Mouse (Mus musculus): ENCODE measurements around the gene Birc5.
"Not testable (repeated sequence)": the region's sequence is repeated elsewhere in the genome, so short reads cannot be mapped to it uniquely, and the experiment has no call there.

Gene Birc5

DNA sequence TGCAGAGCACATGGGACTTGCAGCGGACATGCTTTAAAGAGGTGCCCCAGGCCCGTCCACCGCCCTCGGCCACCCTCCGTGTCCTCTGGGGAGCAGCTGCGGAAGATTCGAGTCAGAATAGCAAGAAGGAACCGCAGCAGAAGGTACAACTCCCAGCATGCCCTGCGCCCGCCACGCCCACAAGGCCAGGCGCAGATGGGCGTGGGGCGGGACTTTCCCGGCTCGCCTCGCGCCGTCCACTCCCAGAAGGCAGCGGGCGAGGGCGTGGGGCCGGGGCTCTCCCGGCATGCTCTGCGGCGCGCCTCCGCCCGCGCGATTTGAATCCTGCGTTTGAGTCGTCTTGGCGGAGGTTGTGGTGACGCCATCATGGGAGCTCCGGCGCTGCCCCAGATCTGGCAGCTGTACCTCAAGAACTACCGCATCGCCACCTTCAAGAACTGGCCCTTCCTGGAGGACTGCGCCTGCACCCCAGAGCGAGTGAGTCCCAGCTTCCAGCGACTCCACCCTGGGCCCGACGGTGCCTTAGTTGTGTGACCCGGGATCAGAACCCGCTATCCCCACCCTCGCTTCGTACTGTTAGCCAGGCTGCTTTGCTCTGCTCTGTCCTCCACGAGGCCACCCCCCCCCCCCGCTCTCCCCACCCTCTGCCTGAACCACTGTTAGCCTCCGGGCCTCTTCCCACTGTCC, at the start of gene Birc5:
TSS of gene Birc5 (plus strand) at position 267 of the 687 bp plus-strand sequence.
- DNase-seq, result peak; percentile 99

DNA sequence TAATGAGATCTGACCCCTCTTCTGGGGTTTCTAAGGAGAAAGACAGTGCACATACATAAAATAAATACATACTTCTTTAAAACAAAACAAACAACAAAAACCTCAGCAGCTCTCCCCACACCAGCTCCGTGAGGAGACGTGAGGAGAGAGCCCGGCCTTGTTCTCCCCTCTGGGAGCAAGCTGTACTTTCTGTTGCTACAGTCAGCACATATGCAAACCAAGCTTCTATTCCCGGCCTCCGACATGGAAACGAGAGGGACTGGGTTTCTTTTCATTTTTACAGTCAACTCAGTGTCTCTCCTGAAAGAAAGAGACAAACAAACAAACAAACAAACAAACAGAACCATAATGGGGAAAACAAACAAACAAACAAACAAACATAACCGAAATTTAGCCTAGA, 49.0 kb upstream of the Birc5 start:
- no peak for DNase-seq

DNA sequence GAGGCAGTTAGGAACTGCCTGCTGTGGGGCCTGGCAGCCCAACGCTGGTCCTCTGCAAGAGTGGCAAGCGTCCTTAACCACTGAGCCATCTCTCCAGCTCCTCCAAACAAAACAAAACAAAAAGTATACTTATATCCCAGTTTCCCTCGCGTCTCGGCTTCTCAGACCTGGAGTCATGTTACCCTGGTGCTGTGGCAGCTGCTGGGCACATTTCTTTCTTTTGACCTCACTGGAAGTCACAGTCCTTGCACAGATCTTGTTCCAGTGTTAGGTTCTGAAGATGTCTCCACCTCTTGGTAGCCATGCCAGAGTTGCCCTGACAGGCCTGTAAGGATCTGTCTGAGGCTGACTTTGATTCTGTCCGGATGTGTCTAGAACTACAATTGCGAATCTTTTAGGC, 47.4 kb upstream of the Birc5 start:
- DNase-seq, result no peak

DNA sequence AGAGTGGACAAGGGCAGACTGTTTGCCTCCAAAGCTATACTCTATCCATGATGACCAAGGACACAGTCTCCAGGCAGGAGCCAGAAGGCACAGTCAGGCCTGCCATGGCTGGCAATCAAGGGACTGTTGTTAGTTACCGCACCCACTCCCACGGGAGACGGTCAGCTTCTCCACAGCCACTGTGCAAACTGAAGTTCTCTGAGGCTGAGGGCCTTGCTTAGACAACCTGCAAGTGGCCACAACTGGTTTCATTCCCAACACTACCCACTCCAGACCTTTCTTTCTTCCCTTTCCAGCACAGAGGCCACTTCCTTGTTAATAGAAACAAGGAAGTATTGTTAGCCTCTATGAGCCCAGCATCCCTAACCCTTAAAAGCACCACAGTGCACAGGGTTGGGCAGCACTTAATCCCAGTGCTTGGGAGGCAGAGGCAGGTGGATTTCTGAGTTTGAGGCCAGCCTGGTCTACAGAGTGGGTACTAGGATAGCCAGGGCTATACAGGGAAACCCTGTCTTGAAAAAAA, 45.8 kb upstream of the Birc5 start:
- no peak for DNase-seq

DNA sequence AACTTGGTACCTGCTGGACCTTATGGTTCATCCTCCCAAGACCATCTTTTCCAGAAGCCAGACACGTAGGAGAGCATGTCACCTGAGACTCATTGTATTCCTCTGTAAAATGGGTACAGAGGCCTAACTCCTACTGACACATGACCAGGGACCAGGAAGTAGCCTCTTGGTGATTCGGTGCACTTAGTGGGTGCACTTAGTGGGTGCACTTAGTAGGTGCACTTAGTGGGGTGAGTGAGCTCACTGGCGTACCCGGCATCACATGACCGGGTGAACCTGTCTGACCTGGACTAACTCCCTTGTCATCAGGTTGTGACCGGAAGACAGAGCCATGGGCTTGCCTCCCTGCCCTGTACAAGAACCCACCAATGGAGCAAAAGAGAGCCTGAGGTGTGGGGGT, 42.3 kb upstream of the Birc5 start:
- no peak for DNase-seq

DNA sequence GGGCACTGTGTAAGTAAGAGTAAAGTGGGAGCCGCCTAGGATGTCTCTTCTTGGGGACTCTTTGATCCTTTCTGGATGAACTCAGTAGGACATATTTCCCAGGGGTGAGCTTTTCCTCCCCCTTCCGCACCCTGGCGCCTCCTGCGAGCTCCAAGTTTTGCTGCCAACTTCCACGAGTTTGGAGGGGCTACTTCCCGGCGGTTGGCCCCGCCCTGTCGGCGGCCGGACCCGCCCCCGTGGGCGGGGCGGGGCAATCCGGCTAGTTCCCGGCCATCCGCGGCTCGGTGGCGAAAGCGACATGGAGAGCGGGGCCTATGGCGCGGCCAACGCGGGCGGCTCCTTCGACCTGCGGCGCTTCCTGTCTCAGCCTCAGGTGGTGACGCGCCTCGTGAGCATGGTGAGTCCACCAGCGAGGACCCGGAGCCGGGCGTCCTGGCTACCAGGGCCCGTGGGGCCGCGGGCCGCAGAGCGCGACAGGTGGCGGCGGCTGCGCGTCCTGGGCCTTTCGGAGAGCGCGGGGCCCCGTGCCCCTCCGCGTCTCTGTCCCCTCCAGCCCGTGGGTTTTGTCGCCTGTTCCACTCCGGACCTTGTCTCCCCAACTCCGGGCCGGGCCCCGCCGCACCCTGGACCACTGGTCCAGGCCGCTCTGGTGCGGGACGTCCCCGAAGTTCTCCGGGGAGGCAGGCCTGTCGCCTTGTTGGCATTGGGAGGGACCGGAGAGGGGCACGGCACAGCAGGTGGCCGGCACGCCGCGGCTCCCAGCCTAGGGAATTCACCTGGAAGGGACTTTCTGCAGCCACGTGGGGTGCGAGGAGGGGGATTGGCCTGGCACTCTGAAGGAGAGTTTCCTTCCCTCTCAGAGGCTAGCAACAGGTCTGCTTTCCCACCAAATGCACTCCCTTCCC, 39.4 kb upstream of the Birc5 start, which contains the start of the genes Gm20708 and Syngr2:
TSS of gene Gm20708 (plus strand) at position 262 of the 905 bp plus-strand sequence.
TSS of gene Syngr2 (plus strand) at position 262 of the 905 bp plus-strand sequence.
- DNase-seq, result peak; percentile 83

DNA sequence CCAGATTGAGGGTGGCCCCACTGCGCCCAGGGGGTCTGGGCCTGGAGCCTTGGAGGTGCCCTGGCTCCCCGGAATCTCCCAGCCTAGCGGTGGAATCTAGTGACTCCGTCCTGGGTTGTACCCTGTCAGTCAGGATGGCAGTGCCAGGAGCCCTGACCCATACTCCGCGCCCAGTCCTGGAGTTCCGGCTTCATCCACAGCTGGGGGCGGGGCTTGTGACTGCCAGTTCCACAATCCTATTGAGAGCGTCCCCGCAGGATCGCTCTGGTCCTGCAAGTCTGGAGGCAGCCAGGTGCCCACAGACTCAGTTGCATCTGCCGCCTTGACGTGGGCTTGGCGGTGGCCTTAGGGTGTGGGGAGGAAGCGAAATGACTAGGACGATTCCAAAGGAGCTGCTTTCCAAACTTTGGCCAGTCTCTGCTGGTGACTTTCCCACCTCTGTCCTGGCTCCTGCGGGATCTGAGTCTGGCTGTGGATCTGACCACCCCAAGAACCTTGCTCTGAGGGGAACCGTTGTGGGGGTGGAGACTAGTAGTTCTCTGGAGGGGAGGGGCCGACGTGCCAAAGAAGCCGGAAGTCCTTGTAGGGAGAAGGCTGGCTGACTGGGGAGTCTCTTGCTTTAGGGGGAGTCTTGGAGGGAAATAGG, 38.5 kb upstream of the Birc5 start:
- peak; percentile 86 for DNase-seq

DNA sequence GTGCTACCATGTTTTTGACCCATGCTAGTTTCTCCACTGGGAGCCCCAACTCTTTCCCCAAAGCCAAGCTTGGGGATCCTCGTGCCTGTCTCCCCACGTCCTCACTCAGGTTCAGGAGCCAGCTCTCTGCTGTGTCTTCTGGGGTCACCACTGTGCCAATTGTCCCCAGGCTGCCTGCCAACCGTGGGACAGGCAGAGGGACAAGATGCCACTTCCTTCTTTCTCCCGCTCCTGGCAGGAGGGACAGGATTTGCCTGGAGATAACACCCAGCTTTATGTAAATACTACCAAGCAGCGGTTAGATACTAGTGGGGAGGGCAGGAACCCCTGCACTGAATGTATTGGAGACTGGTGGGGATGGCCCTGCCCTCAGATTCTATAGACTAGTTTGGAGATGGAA, 35.2 kb upstream of the Birc5 start:
- DNase-seq, result no peak

DNA sequence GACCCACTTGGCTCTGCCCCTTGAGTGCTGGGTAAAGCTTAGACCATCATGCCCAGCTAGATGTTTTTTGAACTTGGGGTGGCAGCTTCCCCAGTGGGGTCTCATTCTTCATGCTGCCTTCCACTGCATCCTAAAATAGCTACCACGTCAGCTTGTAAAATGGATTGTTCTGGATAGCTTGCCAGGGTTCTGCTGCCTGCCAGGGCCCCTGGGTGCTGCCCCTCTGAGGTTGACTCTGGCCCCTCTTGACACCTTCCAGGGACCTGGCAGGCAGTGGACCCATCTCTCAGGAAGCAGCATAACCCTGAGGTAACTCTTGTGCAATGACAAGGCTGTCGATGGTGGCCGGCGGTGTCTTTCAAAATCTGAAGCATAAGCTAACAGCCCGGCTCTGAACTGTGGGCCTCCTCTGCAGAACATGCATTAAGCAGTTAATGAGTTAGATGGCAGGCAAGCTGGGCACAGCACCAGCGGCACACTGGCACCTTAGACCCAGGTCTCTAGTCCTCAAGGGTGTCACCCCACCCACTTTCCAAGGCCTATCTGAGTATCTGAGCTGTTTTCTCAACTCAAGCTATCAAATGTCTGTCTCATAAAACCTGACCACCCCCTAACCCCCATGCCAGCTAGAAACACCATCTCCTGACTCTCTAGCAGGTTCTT, 34.2 kb upstream of the Birc5 start:
- DNase-seq, result no peak

DNA sequence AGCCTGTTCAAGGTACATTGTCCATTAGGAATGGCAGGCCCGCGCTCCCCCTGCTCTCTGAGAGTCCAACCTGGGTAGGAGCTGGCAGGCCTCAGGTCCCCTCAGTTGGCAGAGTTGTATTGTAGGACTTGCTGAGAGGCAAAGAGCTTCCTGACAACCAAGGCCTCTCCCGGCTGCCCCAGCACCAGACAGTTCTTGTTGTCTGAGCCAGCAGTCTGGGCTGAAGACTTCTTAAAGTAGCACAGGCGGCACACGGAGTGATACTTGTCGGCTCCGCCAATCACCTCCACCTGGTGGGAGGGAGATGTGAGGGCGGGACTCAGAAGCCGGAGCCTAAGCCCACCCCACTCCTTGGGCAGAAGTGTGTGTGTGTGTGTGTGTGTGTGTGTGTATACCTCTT, 33.2 kb upstream of the Birc5 start:
- DNase-seq, result not testable (repeated sequence)

DNA sequence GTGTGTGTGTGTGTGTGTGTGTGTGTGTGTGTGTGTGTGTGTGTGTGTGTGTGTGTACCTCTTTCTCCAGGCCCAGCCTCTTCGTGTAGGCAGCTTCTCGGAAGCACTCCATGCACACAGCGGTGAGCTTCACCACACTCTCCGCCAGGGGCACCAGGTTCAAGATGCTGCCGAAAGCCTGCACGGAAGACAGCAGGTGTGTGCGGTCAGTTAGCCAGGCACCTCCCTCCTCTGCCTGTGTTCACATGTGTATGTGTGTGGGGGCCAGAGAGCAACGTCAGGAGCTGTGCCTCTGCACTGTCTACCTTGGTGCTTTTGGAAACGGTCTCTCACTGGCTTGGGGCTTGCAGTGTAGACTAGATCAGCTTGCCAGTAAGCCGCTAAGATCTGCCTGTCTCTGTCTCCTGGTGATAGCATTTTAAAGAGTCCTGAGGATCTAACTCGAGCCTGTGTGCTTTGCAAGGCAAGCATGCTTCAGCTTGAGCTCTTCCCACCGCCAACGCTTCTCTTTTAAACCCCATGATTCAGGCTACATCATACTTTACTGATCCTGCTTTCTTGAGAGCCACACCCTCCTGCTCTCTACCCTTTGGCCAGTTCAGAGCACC, 32.6 kb upstream of the Birc5 start:
- no peak for DNase-seq

DNA sequence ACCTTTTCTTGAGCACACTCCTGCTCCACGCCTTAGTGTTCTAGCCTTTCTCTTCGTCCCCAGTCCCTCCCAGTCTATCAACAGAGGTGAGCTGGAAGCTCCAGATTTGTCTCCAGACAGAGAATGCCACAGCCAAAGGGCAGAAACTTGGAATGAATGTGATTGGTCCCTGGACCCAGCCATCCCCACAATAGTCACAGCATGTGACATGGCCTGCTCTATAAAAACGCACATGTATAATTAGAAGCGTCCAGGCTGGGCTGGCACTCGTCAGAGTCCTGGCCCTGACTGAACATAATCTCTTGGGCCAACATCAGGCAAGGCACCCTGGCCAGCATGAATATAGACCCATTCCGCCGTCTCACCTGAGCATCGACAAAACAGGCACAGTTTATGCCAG, 30.0 kb upstream of the Birc5 start:
- DNase-seq, result no peak

DNA sequence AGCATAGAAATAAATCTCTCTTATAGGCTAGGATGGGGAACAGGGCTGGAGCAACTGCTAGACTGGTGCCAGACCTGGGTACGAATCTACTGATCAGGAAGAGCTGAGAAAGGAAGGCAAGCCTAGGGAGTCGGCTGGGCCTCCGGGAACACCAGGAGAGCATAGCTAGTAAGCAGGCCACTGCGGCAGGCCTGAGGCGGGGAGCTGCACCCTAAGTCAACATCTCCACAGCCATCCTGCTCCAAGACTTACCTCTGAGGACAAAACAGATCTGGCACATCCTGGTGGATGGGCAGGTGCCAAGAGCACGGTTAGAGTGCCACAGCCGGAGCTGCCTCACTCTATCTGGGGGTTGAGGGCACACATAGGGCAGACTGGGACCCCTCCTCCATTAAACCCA, 28.9 kb upstream of the Birc5 start:
- DNase-seq, result no peak

DNA sequence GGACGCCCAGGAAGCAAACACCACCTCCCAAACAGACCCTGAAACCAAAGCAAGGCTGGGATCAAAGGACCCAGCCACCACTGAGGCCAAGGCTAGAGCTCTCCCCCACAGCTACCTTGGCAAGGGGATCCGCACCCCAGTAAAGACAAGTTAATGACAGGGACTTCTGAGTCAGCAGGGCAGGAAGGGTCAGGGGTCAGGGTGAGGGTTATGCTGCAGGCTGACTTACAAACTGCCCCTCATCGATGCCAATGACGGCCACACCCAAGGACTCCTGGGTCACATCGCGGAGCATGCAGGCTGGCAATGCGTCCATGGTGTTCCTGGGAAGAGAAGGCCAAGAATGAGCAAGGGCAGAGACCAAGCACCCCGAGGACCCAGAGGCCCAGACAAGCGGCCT, 27.2 kb upstream of the Birc5 start:
- no peak for DNase-seq

DNA sequence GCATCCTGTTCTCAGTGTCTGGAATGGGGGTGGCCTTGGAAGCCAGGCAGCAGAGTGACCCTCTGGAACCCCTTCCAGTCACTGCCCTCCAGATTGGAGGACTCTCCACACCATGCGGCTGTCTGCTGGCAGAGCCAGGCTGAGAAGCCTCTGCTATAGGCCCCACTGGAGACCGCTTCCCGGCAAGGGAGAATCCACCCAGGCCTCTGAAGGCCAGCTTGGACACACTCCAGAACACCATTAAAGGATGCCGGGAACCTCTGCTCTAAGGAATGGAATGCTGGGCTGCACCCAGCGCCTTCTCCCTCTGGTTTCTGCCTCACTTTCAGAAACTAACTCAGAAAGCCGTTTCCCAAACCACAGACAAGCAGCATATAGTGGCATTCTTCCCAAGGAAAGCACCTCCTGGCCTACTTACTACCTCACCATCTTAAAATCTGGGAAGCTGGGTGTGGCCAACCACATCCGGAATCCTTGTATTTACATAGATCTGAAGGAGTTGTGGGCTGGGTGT, 26.3 kb upstream of the Birc5 start:
- DNase-seq, result no peak

DNA sequence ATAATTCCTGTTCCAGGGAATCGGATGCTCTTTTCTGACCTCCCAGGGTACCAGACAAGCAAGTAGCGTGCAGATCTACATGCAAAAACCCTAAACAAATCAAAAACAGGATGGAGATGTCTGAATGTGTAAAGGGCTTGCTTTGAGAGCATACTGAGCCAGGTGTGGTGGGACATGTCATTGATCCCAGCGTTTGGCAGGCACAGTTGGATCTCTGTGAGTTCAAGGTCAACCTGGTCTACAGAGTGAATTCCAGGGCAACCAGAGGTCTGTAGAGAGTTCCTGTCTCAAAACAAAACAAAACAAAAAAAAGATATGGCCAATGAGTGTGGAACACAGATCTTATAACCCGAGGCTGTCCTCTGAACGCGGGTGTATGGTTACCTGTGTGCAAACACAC, 25.6 kb upstream of the Birc5 start:
- DNase-seq, result no peak

DNA sequence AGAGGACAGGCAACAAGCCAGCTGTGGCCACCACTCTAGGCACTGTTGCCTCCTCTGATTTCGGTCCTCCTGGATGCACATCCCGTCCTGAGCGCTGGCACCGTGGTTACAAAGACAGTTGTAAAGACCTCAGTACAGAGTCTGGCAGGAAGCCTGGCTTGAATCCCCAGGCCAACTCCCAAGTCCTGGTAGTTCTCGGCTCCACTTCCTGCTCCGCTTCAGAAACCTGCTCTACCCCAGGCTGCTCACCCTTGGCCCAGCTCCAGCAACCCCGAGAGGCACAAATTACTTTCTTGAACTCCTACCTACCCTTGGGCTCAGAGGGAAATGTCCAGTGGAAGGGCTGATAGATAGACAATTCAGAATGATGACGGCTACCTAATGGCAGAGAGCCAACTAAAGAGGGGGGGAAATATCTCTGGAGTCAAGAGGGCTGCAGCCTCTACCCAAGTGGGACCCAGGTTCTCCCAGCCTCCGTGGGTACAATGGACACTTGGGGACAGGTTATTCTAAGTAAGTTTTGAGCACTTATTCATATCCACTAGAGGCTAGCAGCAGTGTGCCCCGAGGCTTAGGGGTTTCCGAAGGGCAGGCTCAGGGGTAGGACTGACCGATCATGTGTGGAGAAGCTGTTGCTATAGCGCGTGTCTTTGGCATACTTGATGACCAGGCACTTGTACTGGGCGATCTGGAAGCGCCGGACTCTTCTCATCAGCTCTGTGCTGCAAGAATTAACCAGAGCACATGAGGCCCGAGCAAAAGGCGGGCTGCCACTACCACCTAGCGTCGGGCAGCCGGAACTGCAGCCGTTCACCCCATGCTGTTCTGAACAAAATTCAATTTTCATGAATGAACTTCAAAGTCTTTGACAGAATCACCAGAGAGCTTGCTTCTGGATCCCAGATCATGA, 24.7 kb upstream of the Birc5 start:
- peak; percentile 88 for DNase-seq

DNA sequence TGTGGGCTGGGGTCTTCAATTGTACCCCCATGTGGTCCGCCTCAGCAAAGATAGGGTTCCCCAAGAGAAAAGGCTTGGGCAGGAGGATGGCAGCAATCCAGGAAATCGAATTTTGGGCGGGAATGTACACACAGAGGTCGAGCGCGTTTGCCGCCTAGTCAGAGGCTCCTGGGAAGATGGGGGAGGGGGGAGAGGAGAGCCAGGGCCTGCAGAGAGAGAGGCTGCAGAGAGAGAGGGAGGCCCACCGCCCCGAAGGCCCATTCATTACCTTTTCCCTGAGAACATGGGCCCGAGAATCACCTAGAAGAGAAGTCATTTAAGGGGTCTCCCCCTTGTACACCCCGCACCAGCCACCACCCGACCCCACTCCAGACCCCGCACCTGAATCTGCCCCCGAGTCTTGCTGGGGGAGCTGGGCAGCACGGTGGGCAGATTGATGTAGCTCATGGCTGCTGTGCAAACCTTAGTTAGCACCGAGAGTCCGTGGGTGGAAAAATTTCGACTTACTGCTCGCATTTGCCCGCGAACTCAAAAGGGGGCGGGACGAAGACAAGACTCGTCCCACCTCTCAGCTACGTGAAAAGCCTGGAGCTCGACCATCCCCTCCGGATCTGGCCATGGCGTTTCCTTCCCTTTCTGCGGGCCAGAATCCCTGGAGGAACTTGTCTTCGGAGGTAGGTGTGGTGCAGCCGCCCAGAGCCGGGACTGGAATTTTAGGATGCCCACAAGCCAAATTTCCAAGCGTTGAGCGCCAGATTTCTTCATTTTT, 23.5 kb upstream of the Birc5 start, which contains the start of the genes Afmid and Tk1:
TSS of gene Afmid (plus strand) at position 592 of the 769 bp plus-strand sequence.
TSS of gene Tk1 (minus strand) at position 760 of the 769 bp plus-strand sequence.
- DNase-seq, result peak; percentile 76

DNA sequence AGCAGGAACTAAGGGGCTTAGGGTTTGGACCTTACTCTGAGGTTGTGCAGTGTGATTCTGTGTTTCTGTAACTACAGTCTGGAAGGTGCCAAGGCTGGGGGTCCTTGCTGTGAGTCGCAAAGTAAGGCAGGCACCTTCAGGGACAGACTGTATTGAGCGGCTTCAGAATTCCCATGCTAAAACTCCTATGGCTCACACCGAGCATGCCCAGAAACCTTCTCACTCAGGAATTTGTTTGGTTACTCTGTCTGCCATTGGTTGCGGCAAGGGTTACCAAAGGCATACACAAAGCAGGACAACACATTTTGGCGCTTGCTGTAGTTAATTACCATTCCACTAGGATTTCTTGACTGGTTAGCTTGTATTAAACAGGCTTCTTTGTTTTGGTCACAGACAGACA, 22.9 kb upstream of the Birc5 start:
- no peak for DNase-seq

DNA sequence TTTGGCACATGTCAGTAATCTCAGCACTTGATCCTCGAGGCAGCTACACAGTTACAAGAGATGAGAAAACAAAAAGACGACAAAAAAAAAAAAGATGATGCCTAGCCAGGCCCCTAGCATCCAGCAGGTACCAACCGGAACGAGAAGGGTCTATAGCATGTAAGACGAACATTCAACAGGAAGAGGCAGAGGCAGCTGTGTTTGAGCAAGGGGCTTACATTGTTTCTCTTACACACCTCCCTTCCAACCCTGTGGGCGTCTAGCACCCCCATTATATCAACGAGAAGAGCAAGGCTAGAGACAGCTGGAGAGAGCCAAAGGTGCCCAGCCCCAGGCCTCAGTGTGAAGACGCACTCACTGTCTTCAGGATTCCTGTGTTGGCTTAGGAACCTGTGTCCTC, 22.1 kb upstream of the Birc5 start:
- DNase-seq, result no peak

All from thymus, postnatal 4 days (tissue).